Mouse (Mus musculus) CD4-positive helper T cell, adult 2 months (primary cell): Measurements from ENCODE around the gene Csf2rb.

Source experiments
- DNase-seq: peaks from one replicate; pipeline ENCODE4 v3.0.0-alpha.2; 2012; ENCODE audit warnings: low read depth, missing footprints, low spot score

Csf2rb gene

GRCm38 (mm10) chr15:78377859-78378258, 52.3 kb downstream of the Csf2rb start:
- no peak for DNase-seq

- DNase-seq, result no peak
Measured at GRCm38 (mm10) chr15:78378556-78378955, 53.0 kb downstream of the Csf2rb start.

GRCm38 (mm10) chr15:78380208-78380607, 54.7 kb downstream of the Csf2rb start:
- no peak for DNase-seq

- no peak for DNase-seq
Measured at GRCm38 (mm10) chr15:78380741-78381140, 55.2 kb downstream of the Csf2rb start.

GRCm38 (mm10) chr15:78382115-78382514, 56.6 kb downstream of the Csf2rb start:
- no peak for DNase-seq

GRCm38 (mm10) chr15:78383450-78384219, 58.1 kb downstream of the Csf2rb start:
- no peak for DNase-seq

GRCm38 (mm10) chr15:78384220-78385116, 58.9 kb downstream of the Csf2rb start:
- no peak for DNase-seq

- DNase-seq, result no peak
Measured at GRCm38 (mm10) chr15:78385564-78385963, 60.0 kb downstream of the Csf2rb start.

- DNase-seq, result peak; percentile 50
Measured at GRCm38 (mm10) chr15:78390855-78391254, 65.3 kb downstream of the Csf2rb start.

- DNase-seq, result no peak
Measured at GRCm38 (mm10) chr15:78395478-78395962, 70.0 kb downstream of the Csf2rb start, which contains the start of gene Tex33. TSS of gene Tex33 (minus strand) at chr15:78395912.

GRCm38 (mm10) chr15:78401345-78401744, 75.8 kb downstream of the Csf2rb start:
- no peak for DNase-seq

GRCm38 (mm10) chr15:78401921-78402320, 76.4 kb downstream of the Csf2rb start:
- no peak for DNase-seq

- DNase-seq, result no peak
Measured at GRCm38 (mm10) chr15:78402423-78402822, 76.9 kb downstream of the Csf2rb start.

GRCm38 (mm10) chr15:78403301-78403741, 77.8 kb downstream of the Csf2rb start:
- no peak for DNase-seq
